Mouse (Mus musculus): ENCODE measurements around the gene Prnd.

Prnd gene

GRCm38 (mm10) chr2:131950598-131951095, at the start of gene Prnd:
Gene Prnd, plus strand, starts transcription at chr2:131950861.
- DNase-seq, result no peak

- no peak for DNase-seq
These were observed 48.2 kb upstream of the Prnd start for GRCm38 (mm10) chr2:131902423-131902822.

GRCm38 (mm10) chr2:131902867-131903266, 47.8 kb upstream of the Prnd start:
- no peak for DNase-seq

GRCm38 (mm10) chr2:131905025-131905424, 45.6 kb upstream of the Prnd start:
- DNase-seq, result no peak

- no peak for DNase-seq
These were observed 44.9 kb upstream of the Prnd start for GRCm38 (mm10) chr2:131905776-131906175.

- no peak for DNase-seq
These were observed 44.4 kb upstream of the Prnd start for GRCm38 (mm10) chr2:131906266-131906665.

GRCm38 (mm10) chr2:131906846-131907245, 43.8 kb upstream of the Prnd start:
- no peak for DNase-seq

- no peak for DNase-seq
These were observed 43.4 kb upstream of the Prnd start for GRCm38 (mm10) chr2:131907311-131907710.

- DNase-seq, result peak; percentile 24
These were observed 42.3 kb upstream of the Prnd start for GRCm38 (mm10) chr2:131908351-131908861.

- peak; percentile 50 for DNase-seq
These were observed 41.8 kb upstream of the Prnd start for GRCm38 (mm10) chr2:131908906-131909305.

- DNase-seq, result peak; percentile 93
These were observed 40.7 kb upstream of the Prnd start, which contains the start of the genes Prnp and Prn for GRCm38 (mm10) chr2:131909683-131910572. Gene Prnp, plus strand, starts transcription at chr2:131909928. Gene Prn, plus strand, starts transcription at chr2:131909957.

GRCm38 (mm10) chr2:131910847-131911246, 39.8 kb upstream of the Prnd start:
- DNase-seq, result no peak

- peak; percentile 79 for DNase-seq
These were observed 39.3 kb upstream of the Prnd start for GRCm38 (mm10) chr2:131911341-131911740.

- DNase-seq, result peak; percentile 20
These were observed 38.0 kb upstream of the Prnd start for GRCm38 (mm10) chr2:131912526-131913258.

- DNase-seq, result no peak
These were observed 18.3 kb upstream of the Prnd start for GRCm38 (mm10) chr2:131932275-131932902.

- DNase-seq, result no peak
These were observed 17.6 kb upstream of the Prnd start for GRCm38 (mm10) chr2:131933013-131933412.

- DNase-seq, result no peak
These were observed 17.1 kb upstream of the Prnd start for GRCm38 (mm10) chr2:131933598-131933997.

GRCm38 (mm10) chr2:131934243-131934642, 16.4 kb upstream of the Prnd start:
- no peak for DNase-seq

- DNase-seq, result no peak
These were observed 15.1 kb upstream of the Prnd start for GRCm38 (mm10) chr2:131935390-131936105.

- DNase-seq, result no peak
These were observed 14.3 kb upstream of the Prnd start for GRCm38 (mm10) chr2:131936410-131936809.

- peak; percentile 46 for DNase-seq
These were observed 11.1 kb upstream of the Prnd start for GRCm38 (mm10) chr2:131939404-131940111.

GRCm38 (mm10) chr2:131940506-131940905, 10.2 kb upstream of the Prnd start:
- no peak for DNase-seq
